18 mouse cellular contexts compared by ENCODE assay signal in the genomic region with DNA sequence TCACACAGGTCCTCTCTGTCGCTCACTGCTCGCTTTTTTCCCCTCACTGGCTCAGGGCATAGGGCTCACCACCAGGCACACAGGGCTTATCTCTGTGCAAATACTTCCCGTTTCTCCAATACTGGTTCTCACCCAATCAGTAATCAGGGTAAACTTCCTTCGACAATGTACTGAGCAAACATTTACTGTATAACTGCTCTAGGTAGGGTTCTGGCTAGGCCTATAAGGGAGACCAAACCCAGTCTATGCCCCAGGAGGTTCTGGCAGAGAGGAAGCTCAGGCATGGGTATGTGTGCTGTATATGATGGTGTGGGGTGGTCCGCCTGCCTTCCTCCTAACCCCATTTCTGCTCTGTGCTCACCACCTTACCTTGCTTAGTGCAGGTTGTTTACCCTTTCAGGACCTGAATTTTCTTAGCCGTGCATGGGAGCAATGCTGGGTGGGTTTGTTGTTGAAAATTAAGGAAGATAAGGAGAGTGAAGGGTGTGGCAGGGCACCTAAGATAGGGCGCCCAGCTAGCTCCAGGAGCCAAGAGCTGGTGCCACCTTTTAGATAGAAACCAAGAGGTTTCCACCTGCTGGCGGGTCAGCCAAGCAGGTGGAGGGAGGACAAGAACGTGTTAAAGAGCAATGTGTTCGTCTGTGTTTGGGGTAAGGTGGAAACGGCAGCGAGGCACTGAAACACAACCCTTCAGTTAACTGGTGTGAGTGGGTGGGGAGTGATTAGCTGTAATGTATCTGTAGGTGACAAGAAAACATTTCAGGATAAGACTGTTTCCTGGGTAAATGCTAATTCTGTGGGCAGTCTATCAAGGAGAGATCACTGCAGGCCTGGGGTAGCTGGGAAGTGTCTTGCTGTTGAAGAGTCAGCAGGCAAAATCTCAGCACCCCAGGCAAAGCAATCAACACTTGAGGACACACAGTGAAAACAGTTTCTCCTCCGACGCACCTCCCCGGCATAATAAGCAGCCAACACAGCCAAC. TPM values are rescaled to one million over a fixed set of nuclear protein-coding genes. Genes with fewer than 3 reads are reported as not detected.
DNase-seq lines count a peak whose midpoint lies in the region; ATAC-seq lines count a peak whose summit lies in the region.
"Had no signal": no experiment of that assay in that cellular context is flagged by ENCODE, and none has a peak within 500 bp of the region (broad histone marks: within the 10 kb centered on the region; RNA-seq: fewer than 3 reads in every experiment).

No protein-coding gene starts in this region.

- peak; percentile 73 for ATAC-seq in lung, embryonic 15.5 days (ENCODE audit: borderline replicate concordance, extremely low read depth, low FRiP score, low TSS enrichment)
- peak; percentile 56 for ATAC-seq in erythroid progenitor cell, adult 5-6 weeks (replicated peaks; ENCODE audit: low FRiP score, poor library complexity, severe bottlenecking)
- peak; percentile 68 for ATAC-seq in liver, embryonic 15.5 days (ENCODE audit: insufficient read depth)
- peak; percentile 92 for ATAC-seq in stomach, embryonic 15.5 days (ENCODE audit: insufficient read depth, low FRiP score, low read depth)
- ATAC-seq in forebrain, embryonic 16.5 days = no peak
- ATAC-seq: CD4-positive, CD25-positive, alpha-beta regulatory T cell, adult 4 months; midbrain, embryonic 15.5 days had no signal

- H3K9me3 ChIP-seq in lung, embryonic 15.5 days = no peaks in the 10 kb centered on the region
- no peaks in the 10 kb centered on the region for H3K9me3 ChIP-seq in liver, embryonic 15.5 days (replicated peaks)
- no peaks in the 10 kb centered on the region for H3K9me3 ChIP-seq in stomach, embryonic 15.5 days
- H3K9me3 ChIP-seq in forebrain, embryonic 16.5 days (ENCODE audit: control insufficient read depth, low read length) = no peaks in the 10 kb centered on the region
- H3K9me3 ChIP-seq: forebrain, embryonic 12.5 days; limb, embryonic 12.5 days; midbrain, embryonic 15.5 days; neural tube, embryonic 13.5 days had no signal

- no peak for DNase-seq in lung, postnatal 25 days (ENCODE audit: low spot score)
- no peak for DNase-seq in layer of hippocampus, postnatal 10 days (ENCODE audit: low spot score in 2 of 2)
- no peak for DNase-seq in thymus, postnatal 10 days (ENCODE audit: low spot score in 2 of 2)
- DNase-seq: adrenal gland, adult 8-10 months; embryo, embryonic 11 days; gastrocnemius, postnatal 14 days; kidney, adult 9 months; right cerebral cortex, adult 18-20 months had no signal

- H3K4me3 ChIP-seq in lung, embryonic 15.5 days = no peak overlapping the region
- peak overlapping the region; percentile 14; the same call in 1 of the 2 replicates for H3K4me3 ChIP-seq in liver, embryonic 15.5 days (replicated peaks)
- H3K4me3 ChIP-seq in stomach, embryonic 15.5 days (replicated peaks) = no peak overlapping the region
- no peak overlapping the region for H3K4me3 ChIP-seq in forebrain, embryonic 16.5 days (replicated peaks; ENCODE audit: low read length)
- H3K4me3 ChIP-seq: forebrain, embryonic 12.5 days; limb, embryonic 12.5 days; midbrain, embryonic 15.5 days; neural tube, embryonic 13.5 days had no signal

- H3K27me3 ChIP-seq in lung, embryonic 15.5 days = 0 out of 2 replicates have a peak, but pooled peaks cover 9% of the 10 kb centered on the region
- H3K27me3 ChIP-seq in liver, embryonic 15.5 days = peaks cover 15% of the 10 kb centered on the region
- no peaks in the 10 kb centered on the region for H3K27me3 ChIP-seq in stomach, embryonic 15.5 days (replicated peaks)
- H3K27me3 ChIP-seq in forebrain, embryonic 16.5 days (replicated peaks; ENCODE audit: control insufficient read depth, insufficient read depth, low read length) = no peaks in the 10 kb centered on the region
- H3K27me3 ChIP-seq: limb, embryonic 12.5 days; midbrain, embryonic 15.5 days; neural tube, embryonic 13.5 days had no signal

- 43% methylated on average over 15 of the region's 15 CpGs for WGBS in lung, embryonic 15.5 days
- 10% methylated on average over 15 of the region's 15 CpGs for WGBS in liver, embryonic 15.5 days (ENCODE audit: insufficient replicate concordance)
- 57% methylated on average over 15 of the region's 15 CpGs for WGBS in stomach, embryonic 15.5 days
- 83% methylated on average over 15 of the region's 15 CpGs for WGBS in forebrain, embryonic 16.5 days

- no peaks in the 10 kb centered on the region for H3K36me3 ChIP-seq in lung, embryonic 15.5 days
- no peaks in the 10 kb centered on the region for H3K36me3 ChIP-seq in liver, embryonic 15.5 days (replicated peaks)
- no peaks in the 10 kb centered on the region for H3K36me3 ChIP-seq in stomach, embryonic 15.5 days
- H3K36me3 ChIP-seq in forebrain, embryonic 16.5 days (ENCODE audit: control insufficient read depth, insufficient read depth) = no peaks in the 10 kb centered on the region
- H3K36me3 ChIP-seq: forebrain, embryonic 12.5 days; limb, embryonic 12.5 days; midbrain, embryonic 15.5 days; neural tube, embryonic 13.5 days had no signal

- H3K9ac ChIP-seq in lung, embryonic 15.5 days = no peak overlapping the region
- no peak overlapping the region; the same call in 1 of the 2 replicates for H3K9ac ChIP-seq in liver, embryonic 15.5 days
- H3K9ac ChIP-seq in stomach, embryonic 15.5 days = no peak overlapping the region
- H3K9ac ChIP-seq in forebrain, embryonic 16.5 days (replicated peaks; ENCODE audit: low read depth, low read length) = no peak overlapping the region
- H3K9ac ChIP-seq: forebrain, embryonic 12.5 days; limb, embryonic 12.5 days; midbrain, embryonic 15.5 days; neural tube, embryonic 13.5 days had no signal

- H3K4me1 ChIP-seq in lung, embryonic 15.5 days = peaks cover 23% of the 10 kb centered on the region
- H3K4me1 ChIP-seq in liver, embryonic 15.5 days (replicated peaks) = peaks cover 30% of the 10 kb centered on the region
- H3K4me1 ChIP-seq in stomach, embryonic 15.5 days = peaks cover 4% of the 10 kb centered on the region; the same call in 1 of the 2 replicates
- no peaks in the 10 kb centered on the region for H3K4me1 ChIP-seq in forebrain, embryonic 16.5 days (replicated peaks; ENCODE audit: control insufficient read depth, insufficient read depth, low read length)
- H3K4me1 ChIP-seq: forebrain, embryonic 12.5 days; limb, embryonic 12.5 days; midbrain, embryonic 15.5 days; neural tube, embryonic 13.5 days had no signal

- no peak overlapping the region for H3K27ac ChIP-seq in lung, embryonic 15.5 days
- H3K27ac ChIP-seq in liver, embryonic 15.5 days (replicated peaks) = peak overlapping the region; percentile 57
- H3K27ac ChIP-seq in stomach, embryonic 15.5 days = peak overlapping the region; percentile 79
- no peak overlapping the region for H3K27ac ChIP-seq in forebrain, embryonic 16.5 days (ENCODE audit: low read length)
- H3K27ac ChIP-seq: forebrain, embryonic 12.5 days; limb, embryonic 12.5 days; midbrain, embryonic 15.5 days; neural tube, embryonic 13.5 days had no signal

- no peak overlapping the region for H3K4me2 ChIP-seq in lung, embryonic 15.5 days
- peak overlapping the region; percentile 57 for H3K4me2 ChIP-seq in liver, embryonic 15.5 days
- peak overlapping the region; percentile 11; the same call in 1 of the 2 replicates for H3K4me2 ChIP-seq in stomach, embryonic 15.5 days
- H3K4me2 ChIP-seq in forebrain, embryonic 16.5 days (ENCODE audit: low read length) = no peak overlapping the region
- H3K4me2 ChIP-seq: forebrain, embryonic 12.5 days; limb, embryonic 12.5 days; midbrain, embryonic 15.5 days; neural tube, embryonic 13.5 days had no signal

RNA-seq across cellular contexts. Expression of gene Tmed10, which starts 14.8 kb away (rescaled TPM):
- polyA plus RNA-seq in lung, embryonic 15.5 days (2015; fragmentation: Nextera tagmentation; extraction: Ambion mirVana) = 321 and 334 TPM in 2 replicates
- 85.9 and 101 TPM in 2 replicates for total RNA-seq in erythroid progenitor cell, adult 5-6 weeks (2015; ENCODE audit: low replicate concordance)
- 65.6 and 71.7 TPM in 2 replicates for total RNA-seq in erythroid progenitor cell, adult 5-6 weeks (2017; ENCODE audit: low replicate concordance)
- polyA plus RNA-seq in liver, embryonic 15.5 days (2015; fragmentation: Nextera tagmentation; extraction: Ambion mirVana) = 162 and 163 TPM in 2 replicates
- 359 and 399 TPM in 2 replicates for polyA plus RNA-seq in stomach, embryonic 15.5 days (2015; fragmentation: Nextera tagmentation; extraction: Ambion mirVana)
- 100 to 1,000 TPM; 147 to 155 TPM for total RNA-seq in layer of hippocampus, postnatal 10 days (2021)
- polyA plus RNA-seq in forebrain, embryonic 16.5 days (2015; fragmentation: Nextera tagmentation; extraction: Ambion mirVana) = 150 and 175 TPM in 2 replicates

RNA-seq across cellular contexts. Expression of gene Nek9, which starts 50.3 kb away (rescaled TPM):
- 19.5 and 21.1 TPM in 2 replicates for polyA plus RNA-seq in lung, embryonic 15.5 days (2015; fragmentation: Nextera tagmentation; extraction: Ambion mirVana)
- total RNA-seq in erythroid progenitor cell, adult 5-6 weeks (2015; ENCODE audit: low replicate concordance) = 9.0 and 17.2 TPM in 2 replicates
- total RNA-seq in erythroid progenitor cell, adult 5-6 weeks (2017; ENCODE audit: low replicate concordance) = 7.9 and 15.5 TPM in 2 replicates
- polyA plus RNA-seq in liver, embryonic 15.5 days (2015; fragmentation: Nextera tagmentation; extraction: Ambion mirVana) = 5.7 and 6.1 TPM in 2 replicates
- 16.2 and 18.8 TPM in 2 replicates for polyA plus RNA-seq in stomach, embryonic 15.5 days (2015; fragmentation: Nextera tagmentation; extraction: Ambion mirVana)
- 10 to 100 TPM; 29.6 to 31.7 TPM for total RNA-seq in layer of hippocampus, postnatal 10 days (2021)
- 13.2 and 13.9 TPM in 2 replicates for polyA plus RNA-seq in forebrain, embryonic 16.5 days (2015; fragmentation: Nextera tagmentation; extraction: Ambion mirVana)

Comparison
In these comparisons a context has a peak if more than half of its experiments do, and no peak if none do; other contexts are left out.
1. H3K27ac ChIP-seq: peak in liver, embryonic 15.5 days (single experiment) and stomach, embryonic 15.5 days (single experiment); none in lung, embryonic 15.5 days (single experiment) and forebrain, embryonic 16.5 days (single experiment).
2. H3K4me2 ChIP-seq: peak in liver, embryonic 15.5 days (single experiment) and stomach, embryonic 15.5 days (single experiment); none in lung, embryonic 15.5 days (single experiment) and forebrain, embryonic 16.5 days (single experiment).